Mouse (Mus musculus) myocyte (in vitro differentiated cells): ENCODE data around the gene S100a9.

ENCODE experiments used
- MAX ChIP-seq: IDR thresholded peaks from one replicate; pipeline ENCODE4 v1.6.1; 2011; ENCODE audit warnings: low read depth, mild to moderate bottlenecking, control low read depth
- POLR2A ChIP-seq: IDR thresholded peaks from one replicate; pipeline ENCODE4 v1.6.1; 2011; ENCODE audit warnings: low read depth, mild to moderate bottlenecking, control low read depth, moderate library complexity; ENCODE audit not compliant: insufficient read length
- POLR2AphosphoS2 ChIP-seq: IDR thresholded peaks from one replicate; pipeline ENCODE4 v1.6.1; 2011; ENCODE audit warnings: low read depth, control low read depth; ENCODE audit not compliant: insufficient read length

- no peak for TF ChIP-seq POLR2AphosphoS2
- TF ChIP-seq MAX, result no peak
- no peak for TF ChIP-seq POLR2A
These were observed 2.0 kb downstream of the S100a9 start for GRCm38 (mm10) chr3:90693496-90693895.
